Mouse (Mus musculus) C2C12 (cell line): Measurements from ENCODE around the gene Pgm5. TPM values are rescaled to one million over a fixed set of nuclear protein-coding genes. Genes with fewer than 3 reads are reported as not detected.
"Not testable (repeated sequence)": the region's sequence is repeated elsewhere in the genome, so short reads cannot be mapped to it uniquely, and the experiment has no call there.

Source experiments
- H3K27me3 ChIP-seq: one replicate; pipeline ENCODE4 v1.6.1; 2011; ENCODE audit not compliant: control insufficient read depth, insufficient read depth, insufficient read length
- H3K36me3 ChIP-seq: one replicate; pipeline ENCODE4 v1.6.1; 2011; ENCODE audit not compliant: control insufficient read depth, insufficient read depth
- H3K4me3 ChIP-seq: one replicate; pipeline ENCODE4 v1.5.1; 2011; ENCODE audit warnings: mild to moderate bottlenecking, control low read depth; ENCODE audit not compliant: poor library complexity, insufficient read depth, severe bottlenecking
- H3K79me2 ChIP-seq: one replicate; pipeline ENCODE4 v1.6.1; 2011; ENCODE audit not compliant: control insufficient read depth, insufficient read depth
- H3K79me3 ChIP-seq: one replicate; pipeline ENCODE4 v1.6.1; 2011; ENCODE audit warnings: low read depth, control low read depth
- H3ac ChIP-seq: one replicate; pipeline ENCODE3; 2011; ENCODE audit warnings: low read depth; ENCODE audit not compliant: control insufficient read depth, insufficient read length
- CEBPB ChIP-seq: IDR thresholded peaks from one replicate; pipeline ENCODE4 v1.6.1; 2011; ENCODE audit warnings: low read depth, mild to moderate bottlenecking, control low read depth, moderate library complexity
- CTCF ChIP-seq: IDR thresholded peaks from one replicate; pipeline ENCODE4 v1.5.1; 2011; ENCODE audit not compliant: control insufficient read depth, insufficient read depth, insufficient read length
- FOSL1 ChIP-seq: IDR thresholded peaks from one replicate; pipeline ENCODE4 v1.8.0; 2011; ENCODE audit warnings: mild to moderate bottlenecking, low read length; ENCODE audit not compliant: poor library complexity, insufficient read depth, severe bottlenecking
- MAX ChIP-seq: IDR thresholded peaks from one replicate; pipeline ENCODE4 v1.6.1; 2011; ENCODE audit warnings: mild to moderate bottlenecking, control low read depth
- MYOD1 ChIP-seq: IDR thresholded peaks from one replicate; pipeline ENCODE4 v1.6.1; 2011; ENCODE audit warnings: low read depth; ENCODE audit not compliant: control insufficient read depth, insufficient read length
- MYOG ChIP-seq: IDR thresholded peaks from one replicate; pipeline ENCODE4 v1.6.1; 2011; ENCODE audit not compliant: control insufficient read depth, insufficient read length; ENCODE audit errors: extremely low read depth
- USF1 ChIP-seq: IDR thresholded peaks from one replicate; pipeline ENCODE4 v1.6.1; 2011; ENCODE audit warnings: low read depth, mild to moderate bottlenecking, control low read depth, moderate library complexity
- polyA plus RNA-seq: library from polyadenylated mRNA; unstranded; fragments of >200 nt; fragmentation: generic; extraction: Trizol; gene quantifications from one replicate; pipeline ENCODE4 v1.2.1, GENCODE M21; 2012; ENCODE audit warnings: missing spikeins

The Pgm5 gene
- polyA plus RNA-seq, 1 experiment, result 0.05 TPM

- no peak overlapping the region for H3ac ChIP-seq
- no peaks in the 10 kb centered on the region for H3K27me3 ChIP-seq
- TF ChIP-seq CTCF, result no peak
- no peak for TF ChIP-seq USF1
- TF ChIP-seq CEBPB, result no peak
- no peak for TF ChIP-seq MYOG
- no peak for TF ChIP-seq MAX
- no peak for TF ChIP-seq MYOD1
- no peak for TF ChIP-seq FOSL1
- no peaks in the 10 kb centered on the region for H3K79me2 ChIP-seq
- no peak overlapping the region for H3K4me3 ChIP-seq
- H3K79me3 ChIP-seq, result no peaks in the 10 kb centered on the region
- H3K36me3 ChIP-seq, result no peaks in the 10 kb centered on the region
Measured at GRCm38 (mm10) chr19:24716303-24717097, 145.2 kb downstream of the Pgm5 start.

- TF ChIP-seq MAX, result no peak
- no peak for TF ChIP-seq USF1
- Histone ChIP-seq H3K79me2 (no peaks in the 10 kb centered on the region), H3K36me3 (no peaks in the 10 kb centered on the region), H3K79me3 (no peaks in the 10 kb centered on the region), H3ac (no peak overlapping the region), H3K27me3 (no peaks in the 10 kb centered on the region), H3K4me3 (no peak overlapping the region)
Measured at GRCm38 (mm10) chr19:24708032-24708431, 153.6 kb downstream of the Pgm5 start.

- TF ChIP-seq FOSL1 (no peak), MYOD1 (no peak), CEBPB (peak; percentile 51), CTCF (no peak), MAX (no peak), USF1 (no peak)
- H3ac ChIP-seq, result no peak overlapping the region
- no peaks in the 10 kb centered on the region for H3K27me3 ChIP-seq
- H3K4me3 ChIP-seq, result no peak overlapping the region
- no peaks in the 10 kb centered on the region for H3K79me3 ChIP-seq
- H3K79me2 ChIP-seq, result no peaks in the 10 kb centered on the region
- H3K36me3 ChIP-seq, result no peaks in the 10 kb centered on the region
Measured at GRCm38 (mm10) chr19:24707071-24707906, 154.4 kb downstream of the Pgm5 start.

- Histone ChIP-seq H3K4me3 (no peak overlapping the region), H3K27me3 (no peaks in the 10 kb centered on the region), H3K36me3 (no peaks in the 10 kb centered on the region), H3K79me2 (no peaks in the 10 kb centered on the region), H3ac (no peak overlapping the region), H3K79me3 (no peaks in the 10 kb centered on the region)
- TF ChIP-seq CTCF (no peak), MYOD1 (no peak), MYOG (no peak), CEBPB (no peak), FOSL1 (no peak), USF1 (no peak), MAX (no peak)
Measured at GRCm38 (mm10) chr19:24705395-24705794, 156.3 kb downstream of the Pgm5 start.

- Histone ChIP-seq H3K27me3 (no peaks in the 10 kb centered on the region), H3K79me3 (no peaks in the 10 kb centered on the region), H3K4me3 (no peak overlapping the region), H3K36me3 (no peaks in the 10 kb centered on the region), H3ac (no peak overlapping the region), H3K79me2 (no peaks in the 10 kb centered on the region)
- TF ChIP-seq MYOD1 (no peak), CTCF (no peak), MAX (no peak), CEBPB (no peak), MYOG (no peak)
Measured at GRCm38 (mm10) chr19:24704326-24704725, 157.3 kb downstream of the Pgm5 start.

GRCm38 (mm10) chr19:24703680-24704079, 158.0 kb downstream of the Pgm5 start:
- Histone ChIP-seq H3K79me2 (no peaks in the 10 kb centered on the region), H3K79me3 (no peaks in the 10 kb centered on the region), H3ac (no peak overlapping the region), H3K27me3 (no peaks in the 10 kb centered on the region), H3K36me3 (no peaks in the 10 kb centered on the region), H3K4me3 (no peak overlapping the region)
- no peak for TF ChIP-seq USF1
- TF ChIP-seq CTCF, result no peak
- TF ChIP-seq CEBPB, result no peak
- TF ChIP-seq MYOG, result no peak
- no peak for TF ChIP-seq MYOD1
- no peak for TF ChIP-seq MAX
- no peak for TF ChIP-seq FOSL1

- H3K36me3 ChIP-seq, H3ac ChIP-seq, H3K4me3 ChIP-seq, H3K27me3 ChIP-seq, H3K79me2 ChIP-seq, H3K79me3 ChIP-seq: not testable (repeated sequence)
Measured at GRCm38 (mm10) chr19:24703168-24703567, 158.5 kb downstream of the Pgm5 start.
